Mouse (Mus musculus): Measurements from ENCODE around the gene Clca2. TPM values are rescaled to one million over a fixed set of nuclear protein-coding genes. Genes with fewer than 3 reads are reported as not detected.
"Not testable (repeated sequence)": the region's sequence is repeated elsewhere in the genome, so short reads cannot be mapped to it uniquely, and the experiment has no call there.

The Clca2 gene
- polyA plus RNA-seq, 1 experiment, result not detected

DNA sequence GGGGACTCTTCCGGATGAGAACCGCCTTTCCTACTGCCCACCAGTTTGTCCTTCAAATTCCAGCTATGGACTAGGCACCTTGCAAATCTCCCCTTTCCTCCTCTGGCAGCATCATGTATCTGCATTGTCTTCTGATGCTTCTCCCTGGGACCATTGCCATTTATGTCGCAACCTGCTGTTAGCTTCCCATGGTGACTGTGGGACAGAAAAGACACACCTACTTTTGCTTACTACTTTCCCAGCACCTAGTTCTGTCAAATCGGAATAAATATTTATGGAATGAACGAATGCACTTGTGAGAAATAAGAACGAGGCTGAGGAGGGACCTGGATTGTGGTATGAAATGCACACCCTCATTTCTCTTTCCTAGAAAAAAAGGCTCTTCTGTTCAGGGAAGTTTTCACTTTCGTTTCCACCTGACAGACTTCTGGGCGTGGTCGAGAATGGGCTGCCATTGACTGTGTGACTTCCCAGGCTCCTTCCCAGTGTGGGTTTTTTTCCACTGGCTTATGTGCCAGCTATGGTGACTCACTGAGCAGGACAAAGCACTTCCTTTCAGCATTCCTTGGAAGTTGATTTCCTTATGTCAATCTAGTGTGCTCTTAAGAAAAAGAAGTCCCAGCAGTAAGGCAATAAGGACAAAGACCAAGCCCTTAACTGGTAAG lies 2.8 kb upstream of the Clca2 start:
- H3K4me3 ChIP-seq (ENCODE audit: insufficient read depth, low read length), result no peak overlapping the region
- TF ChIP-seq POLR2A (IDR thresholded peaks at IDR 0.05; ENCODE audit: extremely low read depth, insufficient read depth, low read length) (no peak), CTCF (IDR thresholded peaks at IDR 0.05; ENCODE audit: extremely low read depth, insufficient read depth, low read length) (no peak)
- no peak overlapping the region for H3K27ac ChIP-seq (ENCODE audit: insufficient read depth, low read length)
- no peaks in the 10 kb centered on the region for H3K4me1 ChIP-seq (ENCODE audit: control insufficient read depth, insufficient read depth, low read length)

GRCm38 (mm10) chr3:145087857-145088598 lies 11.2 kb downstream of the Clca2 start:
- no peak for TF ChIP-seq POLR2A (IDR thresholded peaks at IDR 0.05; ENCODE audit: extremely low read depth, insufficient read depth, low read length)
- no peak for TF ChIP-seq CTCF (IDR thresholded peaks at IDR 0.05; ENCODE audit: extremely low read depth, insufficient read depth, low read length)
- Histone ChIP-seq H3K4me1 (ENCODE audit: control insufficient read depth, insufficient read depth, low read length) (no peaks in the 10 kb centered on the region), H3K27ac (ENCODE audit: insufficient read depth, low read length) (no peak overlapping the region), H3K4me3 (ENCODE audit: insufficient read depth, low read length) (no peak overlapping the region)

- Histone ChIP-seq H3K27ac (ENCODE audit: insufficient read depth, low read length) (no peak overlapping the region), H3K4me3 (ENCODE audit: insufficient read depth, low read length) (no peak overlapping the region), H3K4me1 (ENCODE audit: control insufficient read depth, insufficient read depth, low read length) (no peaks in the 10 kb centered on the region)
- TF ChIP-seq POLR2A (IDR thresholded peaks at IDR 0.05; ENCODE audit: extremely low read depth, insufficient read depth, low read length), result no peak
- no peak for TF ChIP-seq CTCF (IDR thresholded peaks at IDR 0.05; ENCODE audit: extremely low read depth, insufficient read depth, low read length)
Observed at GRCm38 (mm10) chr3:145086180-145086579, 13.1 kb downstream of the Clca2 start.

- H3K4me1 ChIP-seq (ENCODE audit: control insufficient read depth, insufficient read depth, low read length), result no peaks in the 10 kb centered on the region
- H3K4me3 ChIP-seq (ENCODE audit: insufficient read depth, low read length), result no peak overlapping the region
- TF ChIP-seq CTCF (IDR thresholded peaks at IDR 0.05; ENCODE audit: extremely low read depth, insufficient read depth, low read length), result no peak
- no peak for TF ChIP-seq POLR2A (IDR thresholded peaks at IDR 0.05; ENCODE audit: extremely low read depth, insufficient read depth, low read length)
- no peak overlapping the region for H3K27ac ChIP-seq (ENCODE audit: insufficient read depth, low read length)
Observed at GRCm38 (mm10) chr3:145083081-145083480, 16.2 kb downstream of the Clca2 start.

- Histone ChIP-seq H3K4me3 (ENCODE audit: insufficient read depth, low read length) (no peak overlapping the region), H3K4me1 (ENCODE audit: control insufficient read depth, insufficient read depth, low read length) (no peaks in the 10 kb centered on the region), H3K27ac (ENCODE audit: insufficient read depth, low read length) (no peak overlapping the region)
- no peak for TF ChIP-seq CTCF (IDR thresholded peaks at IDR 0.05; ENCODE audit: extremely low read depth, insufficient read depth, low read length)
- no peak for TF ChIP-seq POLR2A (IDR thresholded peaks at IDR 0.05; ENCODE audit: extremely low read depth, insufficient read depth, low read length)
Observed at GRCm38 (mm10) chr3:145080904-145081303, 18.3 kb downstream of the Clca2 start.

DNA sequence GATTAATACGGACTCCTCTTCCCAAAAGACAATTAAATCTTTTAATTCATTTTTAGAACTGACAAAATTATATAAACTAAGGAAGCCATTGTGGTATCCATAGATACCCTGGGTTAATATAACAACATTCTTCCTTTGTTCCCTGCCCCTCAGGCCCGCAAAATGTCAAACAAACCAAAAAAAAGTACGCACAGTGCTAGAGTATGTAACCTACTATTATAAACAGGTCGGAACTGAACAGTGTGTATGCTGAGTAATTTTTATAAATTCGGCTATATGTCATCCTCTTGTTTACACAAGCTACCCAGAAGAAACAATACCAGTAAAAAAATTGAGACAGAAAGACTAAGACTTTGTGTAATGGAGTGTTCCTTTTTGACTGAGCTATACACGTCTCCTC lies 20.8 kb downstream of the Clca2 start:
- Histone ChIP-seq H3K4me1 (ENCODE audit: control insufficient read depth, insufficient read depth, low read length) (no peaks in the 10 kb centered on the region), H3K4me3 (ENCODE audit: insufficient read depth, low read length) (no peak overlapping the region), H3K27ac (ENCODE audit: insufficient read depth, low read length) (no peak overlapping the region)
- TF ChIP-seq CTCF (IDR thresholded peaks at IDR 0.05; ENCODE audit: extremely low read depth, insufficient read depth, low read length) (no peak), POLR2A (IDR thresholded peaks at IDR 0.05; ENCODE audit: extremely low read depth, insufficient read depth, low read length) (no peak)

GRCm38 (mm10) chr3:145072339-145072738 lies 26.9 kb downstream of the Clca2 start:
- TF ChIP-seq POLR2A (IDR thresholded peaks at IDR 0.05; ENCODE audit: extremely low read depth, insufficient read depth, low read length) (no peak), CTCF (IDR thresholded peaks at IDR 0.05; ENCODE audit: extremely low read depth, insufficient read depth, low read length) (no peak)
- Histone ChIP-seq H3K4me1 (ENCODE audit: control insufficient read depth, insufficient read depth, low read length) (no peaks in the 10 kb centered on the region), H3K4me3 (ENCODE audit: insufficient read depth, low read length) (no peak overlapping the region), H3K27ac (ENCODE audit: insufficient read depth, low read length) (no peak overlapping the region)

- TF ChIP-seq POLR2A (IDR thresholded peaks at IDR 0.05; ENCODE audit: extremely low read depth, insufficient read depth, low read length) (no peak), CTCF (IDR thresholded peaks at IDR 0.05; ENCODE audit: extremely low read depth, insufficient read depth, low read length) (no peak)
- Histone ChIP-seq H3K4me3 (ENCODE audit: insufficient read depth, low read length) (no peak overlapping the region), H3K4me1 (ENCODE audit: control insufficient read depth, insufficient read depth, low read length) (no peaks in the 10 kb centered on the region), H3K27ac (ENCODE audit: insufficient read depth, low read length) (no peak overlapping the region)
Observed at GRCm38 (mm10) chr3:145068964-145069363, 30.3 kb downstream of the Clca2 start.

DNA sequence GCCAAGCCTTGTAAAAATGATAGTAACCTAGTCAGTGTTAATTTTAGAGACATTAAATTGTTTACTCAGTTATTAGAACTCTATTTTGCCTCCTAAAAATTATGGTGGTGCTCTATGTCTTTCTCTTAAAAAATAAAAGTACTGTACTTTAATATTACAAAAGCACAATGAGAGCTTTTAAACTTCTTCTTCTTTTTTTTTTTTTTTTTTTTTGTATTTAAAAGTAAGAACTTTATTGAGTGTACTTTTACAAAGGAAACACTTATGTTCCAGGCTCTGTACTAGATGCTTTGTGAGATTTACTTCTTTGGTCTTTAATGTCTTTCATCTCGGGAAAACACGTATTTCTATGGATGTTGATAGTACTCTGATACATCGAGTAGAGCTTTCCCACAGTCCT lies 44.1 kb downstream of the Clca2 start:
- H3K4me3 ChIP-seq (ENCODE audit: insufficient read depth, low read length); H3K27ac ChIP-seq (ENCODE audit: insufficient read depth, low read length); H3K4me1 ChIP-seq (ENCODE audit: control insufficient read depth, insufficient read depth, low read length): not testable (repeated sequence)

DNA sequence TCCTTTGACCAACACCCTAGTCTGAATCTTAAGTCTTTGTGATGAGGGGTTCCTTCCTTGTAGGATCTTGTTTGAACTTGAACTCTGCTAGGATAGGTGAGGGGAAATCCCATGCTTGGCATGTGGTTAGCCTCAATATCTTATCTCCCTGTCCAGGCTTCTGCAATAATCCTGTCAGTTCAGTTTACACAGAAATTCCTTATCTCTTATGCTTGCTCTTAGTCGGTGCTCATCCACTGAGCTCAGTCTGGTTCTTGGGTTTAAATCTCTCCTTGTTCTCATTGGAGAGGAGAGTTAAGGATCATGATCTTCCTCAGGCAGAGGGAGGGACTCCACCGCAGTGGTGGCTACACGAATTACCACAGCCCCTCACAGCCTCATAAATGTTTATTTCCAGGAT lies 49.4 kb downstream of the Clca2 start:
- no peak overlapping the region for H3K4me3 ChIP-seq (ENCODE audit: insufficient read depth, low read length)
- H3K27ac ChIP-seq (ENCODE audit: insufficient read depth, low read length), result no peak overlapping the region
- no peak for TF ChIP-seq CTCF (IDR thresholded peaks at IDR 0.05; ENCODE audit: extremely low read depth, insufficient read depth, low read length)
- TF ChIP-seq POLR2A (IDR thresholded peaks at IDR 0.05; ENCODE audit: extremely low read depth, insufficient read depth, low read length), result no peak
- no peaks in the 10 kb centered on the region for H3K4me1 ChIP-seq (ENCODE audit: control insufficient read depth, insufficient read depth, low read length)

Data from cortical plate, adult 2 months (tissue).